Mouse (Mus musculus): ENCODE results near the gene Smim24. TPM values are rescaled to one million over a fixed set of nuclear protein-coding genes. Genes with fewer than 3 reads are reported as not detected.

Gene Smim24
- total RNA-seq, 2 experiments from 2014 or later, result 0.91 to 0.98 TPM

DNA sequence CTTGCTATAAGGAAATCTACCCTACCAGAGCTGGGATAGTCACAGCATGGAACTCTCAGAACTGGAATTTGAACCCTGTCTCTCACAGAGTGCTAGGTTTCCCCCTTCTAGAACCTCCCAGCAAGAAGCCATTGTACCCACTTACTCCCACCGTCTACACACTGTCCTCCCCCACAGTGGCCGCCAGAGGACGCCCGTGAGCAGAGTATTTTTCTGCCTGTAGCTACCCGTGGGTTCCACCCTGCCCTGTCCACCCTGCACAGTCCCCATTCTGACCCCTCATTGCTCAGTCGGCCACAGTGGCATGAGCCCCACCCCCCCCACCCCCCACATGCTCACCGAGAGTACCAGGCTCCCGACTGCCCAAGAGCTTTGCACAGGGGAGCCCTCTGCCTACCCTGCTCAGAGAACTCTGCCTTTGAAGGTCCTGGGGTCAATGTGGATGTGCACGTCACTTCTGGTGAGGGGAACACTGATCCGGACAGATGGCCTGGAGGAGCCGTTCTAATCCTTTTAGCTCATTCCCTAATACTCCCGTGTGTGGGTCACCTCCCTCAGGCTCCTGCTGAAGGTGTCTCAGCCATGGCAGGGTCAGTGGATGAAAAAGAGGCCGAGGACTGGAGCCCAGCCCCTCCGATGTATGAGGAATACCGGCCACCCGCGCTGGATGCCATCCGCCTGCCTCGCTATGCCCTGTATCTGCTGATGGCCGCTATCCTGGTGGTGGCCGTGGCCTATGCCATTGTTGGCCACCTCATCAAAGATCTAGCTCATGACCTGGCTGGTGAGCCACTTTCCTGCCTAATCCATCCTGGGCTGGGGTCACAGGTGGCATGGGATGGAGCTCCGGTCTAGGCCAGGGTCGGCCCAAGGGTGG lies 2.8 kb upstream of the Smim24 start:
- DNase-seq (ENCODE audit: low spot score in 2 of 2), result peak in 1 of 2 experiments; percentile 76

GRCm38 (mm10) chr10:81390678-81390965 lies 2.2 kb upstream of the Smim24 start:
- DNase-seq (ENCODE audit: low spot score in 2 of 2), result no peak

GRCm38 (mm10) chr10:81392270-81392669 lies 581 bp upstream of the Smim24 start:
- DNase-seq (ENCODE audit: low spot score in 2 of 2), result no peak

DNA sequence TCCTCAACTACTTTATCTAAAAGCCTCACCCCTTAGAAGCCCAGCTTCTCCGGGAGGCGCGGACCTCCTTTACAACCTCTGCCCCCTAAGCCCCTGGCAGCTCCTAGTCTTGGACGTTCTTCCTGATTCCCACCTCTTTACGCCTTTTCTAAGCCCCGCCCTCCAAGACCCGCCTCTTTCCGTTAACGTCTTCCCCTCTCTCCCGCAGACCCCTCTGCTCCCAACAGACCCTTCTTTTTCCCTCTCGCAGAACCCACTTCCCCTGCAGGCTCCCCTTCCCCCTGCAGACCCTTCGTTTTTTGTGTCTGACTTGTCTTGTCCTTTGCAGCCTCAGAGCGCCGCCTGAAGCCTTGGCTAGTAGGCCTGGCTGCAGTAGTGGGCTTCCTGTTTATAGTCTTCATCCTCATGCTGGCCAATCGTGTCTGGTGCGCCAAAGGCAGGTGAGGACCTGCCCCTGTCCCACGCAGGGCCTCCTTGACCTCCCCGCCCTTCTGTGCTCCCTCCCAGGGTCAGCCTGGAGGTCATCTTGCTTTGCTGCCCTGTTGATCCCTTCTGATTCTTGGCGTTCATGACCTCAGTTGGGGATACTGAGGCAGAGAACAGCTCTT lies 709 bp downstream of the Smim24 start:
- DNase-seq (ENCODE audit: low spot score in 2 of 2), result no peak

GRCm38 (mm10) chr10:81395127-81395526 lies 2.3 kb downstream of the Smim24 start:
- peak in 1 of 2 experiments; percentile 70 for DNase-seq (ENCODE audit: low spot score in 2 of 2)

DNA sequence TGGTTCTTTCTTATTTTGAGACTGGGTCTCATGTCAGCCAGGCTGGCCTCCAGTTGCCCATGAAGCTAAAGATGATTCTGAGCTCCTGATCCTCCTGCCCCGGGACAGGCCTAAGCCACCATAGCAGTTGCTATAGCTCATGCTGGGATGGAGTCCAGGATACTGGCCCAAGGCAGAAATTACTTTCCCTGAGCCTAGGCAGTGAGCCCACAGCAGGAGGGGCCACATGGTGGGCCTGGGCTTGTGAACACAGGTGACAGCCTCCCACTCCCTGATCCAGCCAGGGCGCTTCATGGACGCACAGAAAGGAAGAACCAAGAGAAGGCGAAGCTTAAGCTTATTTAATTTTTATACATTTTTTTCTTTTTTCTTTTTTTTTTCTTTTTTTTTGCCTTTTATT lies 3.0 kb downstream of the Smim24 start:
- DNase-seq (ENCODE audit: low spot score in 2 of 2), result no peak

GRCm38 (mm10) chr10:81396749-81397148 lies 3.9 kb downstream of the Smim24 start:
- no peak for DNase-seq (ENCODE audit: low spot score in 2 of 2)

DNA sequence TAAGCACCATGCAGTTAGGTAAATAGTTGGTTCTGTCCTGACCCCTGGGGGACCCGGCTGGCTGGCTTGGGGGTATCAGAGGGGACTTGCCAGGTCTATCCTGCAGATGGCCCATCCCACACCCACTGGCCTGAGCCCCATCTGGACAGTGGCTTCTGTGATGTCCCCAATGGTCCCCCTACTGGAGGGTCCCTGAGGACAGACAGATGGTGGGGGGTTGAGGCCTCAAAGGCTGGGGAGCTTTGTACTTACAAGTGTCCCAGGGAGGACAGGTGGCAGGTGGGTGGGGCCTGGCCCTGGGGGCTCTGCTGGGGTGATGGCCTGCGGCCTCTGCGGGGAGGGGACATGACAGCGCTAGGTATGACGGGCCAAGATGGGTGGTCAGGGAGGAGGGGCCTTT lies 6.4 kb downstream of the Smim24 start:
- DNase-seq (ENCODE audit: low spot score in 2 of 2), result no peak

DNA sequence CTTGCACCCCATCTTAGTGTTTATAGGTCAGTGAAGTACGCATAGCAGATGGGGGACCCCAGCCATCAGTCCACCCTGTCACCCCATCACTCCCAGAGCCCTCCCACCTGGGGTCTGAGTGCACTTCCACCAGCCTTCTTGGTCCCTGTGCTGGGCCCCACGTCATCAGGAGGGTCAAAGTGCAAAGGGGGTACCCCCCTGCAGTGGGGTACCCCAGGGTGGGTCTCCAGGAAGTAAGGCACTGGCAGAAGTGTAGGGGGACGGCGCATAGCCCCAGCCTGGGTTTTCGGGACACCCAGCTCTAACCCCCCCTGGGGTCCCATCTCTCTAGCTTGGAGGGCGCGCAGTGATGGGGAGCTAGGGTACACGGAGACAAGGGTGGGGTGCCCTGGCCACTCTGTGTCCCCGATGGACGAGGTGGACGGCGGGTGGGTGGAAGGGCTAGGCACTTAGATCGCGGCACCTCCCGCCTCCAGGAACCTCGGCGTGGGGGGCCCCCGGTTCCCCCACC lies 7.0 kb downstream of the Smim24 start:
- DNase-seq (ENCODE audit: low spot score in 2 of 2), result no peak

DNA sequence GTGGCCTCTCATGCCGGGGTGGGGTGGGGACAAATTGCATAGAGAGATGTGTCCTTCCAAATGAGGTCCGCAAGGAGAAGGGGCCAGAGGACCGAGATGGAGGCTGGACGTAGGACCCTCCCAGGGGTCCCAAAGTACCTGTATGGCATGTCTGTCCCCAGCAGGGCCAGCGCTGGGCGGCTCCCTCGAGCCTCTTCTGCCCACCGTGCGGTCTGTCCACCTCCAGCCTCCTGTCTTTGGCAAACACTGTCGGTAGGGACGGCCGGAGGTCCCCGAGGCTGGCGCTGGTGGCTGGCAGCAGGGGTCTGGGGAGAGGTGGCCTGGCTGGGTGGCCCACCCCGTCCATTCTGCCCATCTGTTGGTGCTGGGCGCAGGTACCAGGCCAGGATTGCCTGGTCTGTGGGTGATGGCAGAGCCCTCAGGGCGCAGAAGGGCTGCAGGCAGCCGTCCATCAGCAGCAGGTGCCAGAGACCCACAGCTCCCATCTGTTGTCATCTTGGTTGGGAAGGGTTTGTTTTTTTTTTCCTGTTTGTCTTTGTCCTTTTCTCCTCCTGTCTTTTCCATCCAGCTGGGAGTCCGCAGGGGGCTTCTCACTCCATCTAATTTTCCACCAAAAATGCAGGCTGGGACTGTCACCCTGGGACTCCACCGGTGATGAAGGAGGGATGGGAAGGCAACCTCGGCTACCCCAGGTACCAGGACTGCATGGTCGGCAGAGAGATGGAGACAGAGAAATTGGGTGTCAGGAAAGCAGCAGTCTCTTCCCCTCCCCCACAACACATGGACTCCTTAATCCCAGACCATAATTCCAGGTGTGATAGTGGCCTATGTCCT lies 7.7 kb downstream of the Smim24 start:
- DNase-seq (ENCODE audit: low spot score in 2 of 2), result no peak

- no peak for DNase-seq (ENCODE audit: low spot score in 2 of 2)
Measured at GRCm38 (mm10) chr10:81401205-81401520, 8.3 kb downstream of the Smim24 start.

GRCm38 (mm10) chr10:81401521-81402226 lies 8.8 kb downstream of the Smim24 start:
- DNase-seq (ENCODE audit: low spot score in 2 of 2), result peak in 1 of 2 experiments; percentile 82

- DNase-seq (ENCODE audit: low spot score in 2 of 2), result no peak
Measured at GRCm38 (mm10) chr10:81402227-81402765, 9.4 kb downstream of the Smim24 start.

GRCm38 (mm10) chr10:81403511-81403910 lies 10.7 kb downstream of the Smim24 start:
- no peak for DNase-seq (ENCODE audit: low spot score in 2 of 2)

GRCm38 (mm10) chr10:81404082-81404481 lies 11.2 kb downstream of the Smim24 start:
- DNase-seq (ENCODE audit: low spot score in 2 of 2), result no peak

- DNase-seq (ENCODE audit: low spot score in 2 of 2), result no peak
Measured at GRCm38 (mm10) chr10:81404720-81405119, 11.9 kb downstream of the Smim24 start.

GRCm38 (mm10) chr10:81405588-81406201 lies 12.8 kb downstream of the Smim24 start:
- no peak for DNase-seq (ENCODE audit: low spot score in 2 of 2)

- DNase-seq (ENCODE audit: low spot score in 2 of 2), result no peak
Measured at GRCm38 (mm10) chr10:81406504-81407440, 13.9 kb downstream of the Smim24 start.
